Mouse (Mus musculus) limb, embryonic 11.5 days (tissue): Measurements from ENCODE around the gene Fgfr2. TPM values are rescaled to one million over a fixed set of nuclear protein-coding genes. Genes with fewer than 3 reads are reported as not detected.

Experiments used
- ATAC-seq: fragments of 200-750 bp; cut with Nextera tagmentation; 2 replicates; pipeline ENCODE4 v1.8.0; 2017; ENCODE audit warnings: low read depth; ENCODE audit not compliant: insufficient number of reproducible peaks, low FRiP score, low TSS enrichment
- DNase-seq: peaks from one replicate; pipeline ENCODE4 v3.0.0-alpha.2; 2015; ENCODE audit warnings: low spot score
- H3K27ac ChIP-seq: fragments of 300-500 bp; sonication (generic); replicated peaks from 2 replicates; pipeline ENCODE4 v1.5.1; 2014; ENCODE audit warnings: low read depth, mild to moderate bottlenecking, low read length
- H3K27me3 ChIP-seq: fragments of 300-500 bp; sonication (generic); 2 replicates; pipeline ENCODE4 v1.6.1; 2014; ENCODE audit warnings: mild to moderate bottlenecking, low read length, mixed read lengths; ENCODE audit not compliant: control insufficient read depth, insufficient read depth
- H3K36me3 ChIP-seq: fragments of 300-500 bp; sonication (generic); 2 replicates; pipeline ENCODE4 v1.6.1; 2014; ENCODE audit warnings: mild to moderate bottlenecking, low read length, moderate library complexity, mixed read lengths; ENCODE audit not compliant: control insufficient read depth, insufficient read depth
- H3K4me1 ChIP-seq: fragments of 300-500 bp; sonication (generic); 2 replicates; pipeline ENCODE4 v1.6.1; 2014; ENCODE audit warnings: low read length, mixed read lengths; ENCODE audit not compliant: control insufficient read depth, insufficient read depth
- H3K4me2 ChIP-seq: fragments of 300-500 bp; sonication (generic); 2 replicates; pipeline ENCODE4 v1.6.1; 2014; ENCODE audit warnings: low read depth, mild to moderate bottlenecking, moderate library complexity; ENCODE audit not compliant: severe bottlenecking
- H3K4me3 ChIP-seq: fragments of 300-500 bp; sonication (generic); 2 replicates; pipeline ENCODE4 v1.5.1; 2014; ENCODE audit warnings: low read depth, low read length
- H3K9ac ChIP-seq: fragments of 300-500 bp; sonication (generic); 2 replicates; pipeline ENCODE4 v1.6.1; 2014; ENCODE audit warnings: mild to moderate bottlenecking, low read length
- H3K9me3 ChIP-seq: fragments of 300-500 bp; sonication (generic); 2 replicates; pipeline ENCODE4 v1.6.1; 2016; ENCODE audit warnings: low read length; ENCODE audit not compliant: control insufficient read depth
- WGBS: fragments of 180-500 bp; shearing (Covaris S2); extraction: QIAGEN DNeasy Blood & Tissue Kit; methylation state at CpG from one replicate; pipeline ENCODE4 v1.1.7; 2014; 5-methylcytosine and 5-hydroxymethylcytosine counted together
- polyA plus RNA-seq: library from polyadenylated mRNA; unstranded; fragments of >200 nt; fragmentation: Nextera tagmentation; extraction: Ambion mirVana; gene quantifications from 2 replicates; pipeline ENCODE4 v1.2.1, GENCODE M21; 2014

The Fgfr2 gene
- polyA plus RNA-seq, 1 experiment from 2014 or later: 60.1 TPM

- no peak overlapping the region for H3K4me2 ChIP-seq
- no peak overlapping the region for H3K9ac ChIP-seq
- no peaks in the 10 kb centered on the region for H3K4me1 ChIP-seq
- H3K9me3 ChIP-seq: no peaks in the 10 kb centered on the region
- ATAC-seq (no peak), DNase-seq (no peak)
- no peak overlapping the region for H3K4me3 ChIP-seq
- H3K27ac ChIP-seq: no peak overlapping the region
- H3K36me3 ChIP-seq: no peaks in the 10 kb centered on the region; the same call in 1 of the 2 replicates
- WGBS: 93% methylated on average over 6 of the region's 6 CpGs
- H3K27me3 ChIP-seq: no peaks in the 10 kb centered on the region
These were observed 554.3 kb downstream of the Fgfr2 start for GRCm38 (mm10) chr7:132568817-132569216.

GRCm38 (mm10) chr7:132565831-132566230, 557.3 kb downstream of the Fgfr2 start:
- Histone ChIP-seq H3K9me3 (no peaks in the 10 kb centered on the region), H3K4me1 (no peaks in the 10 kb centered on the region), H3K27ac (no peak overlapping the region), H3K4me2 (no peak overlapping the region), H3K4me3 (no peak overlapping the region), H3K9ac (no peak overlapping the region), H3K36me3 (peaks cover 13% of the 10 kb centered on the region), H3K27me3 (no peaks in the 10 kb centered on the region)
- 81% methylated on average over 1 of the region's 1 CpGs for WGBS
- ATAC-seq (no peak), DNase-seq (no peak)

- DNase-seq (no peak), ATAC-seq (no peak)
- no peaks in the 10 kb centered on the region for H3K4me1 ChIP-seq
- H3K9ac ChIP-seq: no peak overlapping the region
- no peak overlapping the region for H3K4me2 ChIP-seq
- no peak overlapping the region for H3K4me3 ChIP-seq
- WGBS: 33% methylated on average over 3 of the region's 3 CpGs
- no peaks in the 10 kb centered on the region for H3K9me3 ChIP-seq
- no peaks in the 10 kb centered on the region for H3K27me3 ChIP-seq
- peaks cover 17% of the 10 kb centered on the region for H3K36me3 ChIP-seq
- no peak overlapping the region for H3K27ac ChIP-seq
These were observed 563.9 kb downstream of the Fgfr2 start for GRCm38 (mm10) chr7:132559138-132559766.

GRCm38 (mm10) chr7:132558141-132558736, 564.9 kb downstream of the Fgfr2 start:
- Histone ChIP-seq H3K4me3 (no peak overlapping the region), H3K9me3 (no peaks in the 10 kb centered on the region), H3K4me2 (no peak overlapping the region), H3K27ac (no peak overlapping the region), H3K4me1 (no peaks in the 10 kb centered on the region), H3K36me3 (peaks cover 17% of the 10 kb centered on the region), H3K9ac (no peak overlapping the region), H3K27me3 (no peaks in the 10 kb centered on the region)
- DNase-seq: no peak
- no peak for ATAC-seq
- 87% methylated on average over 7 of the region's 7 CpGs for WGBS

- Histone ChIP-seq H3K4me2 (no peak overlapping the region), H3K27me3 (no peaks in the 10 kb centered on the region), H3K9me3 (no peaks in the 10 kb centered on the region), H3K9ac (no peak overlapping the region), H3K4me3 (no peak overlapping the region), H3K36me3 (peaks cover 8% of the 10 kb centered on the region; the same call in 1 of the 2 replicates), H3K4me1 (no peaks in the 10 kb centered on the region), H3K27ac (no peak overlapping the region)
- DNase-seq: no peak
- WGBS: 78% methylated on average over 5 of the region's 5 CpGs
- no peak for ATAC-seq
These were observed 566.6 kb downstream of the Fgfr2 start for GRCm38 (mm10) chr7:132556575-132556974.

GRCm38 (mm10) chr7:132555911-132556310, 567.2 kb downstream of the Fgfr2 start:
- DNase-seq (no peak), ATAC-seq (no peak)
- no peak overlapping the region for H3K4me2 ChIP-seq
- no peak overlapping the region for H3K27ac ChIP-seq
- no peaks in the 10 kb centered on the region for H3K9me3 ChIP-seq
- H3K4me3 ChIP-seq: no peak overlapping the region
- 22% methylated on average over 4 of the region's 4 CpGs for WGBS
- peaks cover 4% of the 10 kb centered on the region; the same call in 1 of the 2 replicates for H3K36me3 ChIP-seq
- H3K27me3 ChIP-seq: no peaks in the 10 kb centered on the region
- no peaks in the 10 kb centered on the region for H3K4me1 ChIP-seq
- no peak overlapping the region for H3K9ac ChIP-seq

GRCm38 (mm10) chr7:132554091-132554490, 569.1 kb downstream of the Fgfr2 start:
- Histone ChIP-seq H3K4me3 (no peak overlapping the region), H3K4me2 (no peak overlapping the region), H3K9me3 (no peaks in the 10 kb centered on the region), H3K36me3 (peaks cover 4% of the 10 kb centered on the region; the same call in 1 of the 2 replicates), H3K27ac (no peak overlapping the region), H3K27me3 (no peaks in the 10 kb centered on the region), H3K9ac (no peak overlapping the region), H3K4me1 (no peaks in the 10 kb centered on the region)
- ATAC-seq: no peak
- DNase-seq: no peak
- WGBS: 85% methylated on average over 2 of the region's 2 CpGs

- under 1% methylated on average over 27 of the region's 27 CpGs for WGBS
- Histone ChIP-seq H3K36me3 (no peaks in the 10 kb centered on the region), H3K27ac (no peak overlapping the region), H3K4me3 (peak overlapping the region; percentile 51), H3K9ac (peak overlapping the region; percentile 62), H3K4me2 (peak overlapping the region; percentile 77), H3K27me3 (no peaks in the 10 kb centered on the region), H3K4me1 (no peaks in the 10 kb centered on the region), H3K9me3 (no peaks in the 10 kb centered on the region)
- ATAC-seq: peak; percentile 92
- peak; percentile 97 for DNase-seq
These were observed 571.6 kb downstream of the Fgfr2 start for GRCm38 (mm10) chr7:132551351-132552126.
